Mouse (Mus musculus): ENCODE measurements around the gene Itpr2.

GRCm38 (mm10) chr6:146246368-146246767 lies 255.7 kb downstream of the Itpr2 start:
- TF ChIP-seq CTCF (IDR thresholded peaks at IDR 0.05; ENCODE audit: low read depth, low read length) (no peak), GATA1 (IDR thresholded peaks at IDR 0.05; ENCODE audit: borderline replicate concordance, low read length) (no peak), POLR2AphosphoS5 (IDR thresholded peaks at IDR 0.05; ENCODE audit: insufficient replicate concordance, low read depth, low read length) (no peak)

Data from G1E (cell line).